Mouse (Mus musculus) heart, embryonic 12.5 days (tissue): Measurements from ENCODE around the gene Pum2. TPM values are rescaled to one million over a fixed set of nuclear protein-coding genes. Genes with fewer than 3 reads are reported as not detected.
"Not testable (repeated sequence)": the region's sequence is repeated elsewhere in the genome, so short reads cannot be mapped to it uniquely, and the experiment has no call there.

Experiments used
- ATAC-seq: fragments of 200-750 bp; cut with Nextera tagmentation; 2 replicates; pipeline ENCODE4 v1.8.0; 2017; ENCODE audit warnings: moderate TSS enrichment, moderate library complexity; ENCODE audit not compliant: insufficient number of reproducible peaks, low FRiP score
- H3K27ac ChIP-seq: fragments of 300-500 bp; sonication (generic); 2 replicates; pipeline ENCODE4 v1.5.1; 2016; ENCODE audit warnings: mild to moderate bottlenecking, moderate library complexity; ENCODE audit not compliant: poor library complexity, severe bottlenecking
- H3K27me3 ChIP-seq: fragments of 300-500 bp; sonication (generic); replicated peaks from 2 replicates; pipeline ENCODE4 v1.6.1; 2016; ENCODE audit warnings: mild to moderate bottlenecking, moderate library complexity
- H3K36me3 ChIP-seq: fragments of 300-500 bp; sonication (generic); 2 replicates; pipeline ENCODE4 v1.6.1; 2016; ENCODE audit warnings: mild to moderate bottlenecking, moderate library complexity
- H3K4me1 ChIP-seq: fragments of 300-500 bp; sonication (generic); replicated peaks from 2 replicates; pipeline ENCODE4 v1.6.1; 2016; ENCODE audit warnings: mild to moderate bottlenecking
- H3K4me2 ChIP-seq: fragments of 300-500 bp; sonication (generic); 2 replicates; pipeline ENCODE4 v1.6.1; 2016; ENCODE audit warnings: mild to moderate bottlenecking, moderate library complexity
- H3K4me3 ChIP-seq: fragments of 300-500 bp; sonication (generic); 2 replicates; pipeline ENCODE4 v1.5.1; 2016; ENCODE audit warnings: mild to moderate bottlenecking
- H3K9ac ChIP-seq: fragments of 300-500 bp; sonication (generic); 2 replicates; pipeline ENCODE4 v1.6.1; 2016; ENCODE audit warnings: mild to moderate bottlenecking, moderate library complexity
- H3K9me3 ChIP-seq: fragments of 300-500 bp; sonication (generic); replicated peaks from 2 replicates; pipeline ENCODE4 v1.6.1; 2016; ENCODE audit warnings: mild to moderate bottlenecking, moderate library complexity
- WGBS: fragments of 180-500 bp; shearing (Covaris S2); methylation state at CpG from one replicate; pipeline ENCODE4 v1.1.7; 2016; 5-methylcytosine and 5-hydroxymethylcytosine counted together
- polyA plus RNA-seq: library from polyadenylated mRNA; unstranded; fragments of >200 nt; fragmentation: Nextera tagmentation; extraction: Ambion mirVana; gene quantifications from 2 replicates; pipeline ENCODE4 v1.2.1, GENCODE M21; 2016

Pum2 gene
- 35.8 and 37.3 TPM in 2 replicates for polyA plus RNA-seq

DNA sequence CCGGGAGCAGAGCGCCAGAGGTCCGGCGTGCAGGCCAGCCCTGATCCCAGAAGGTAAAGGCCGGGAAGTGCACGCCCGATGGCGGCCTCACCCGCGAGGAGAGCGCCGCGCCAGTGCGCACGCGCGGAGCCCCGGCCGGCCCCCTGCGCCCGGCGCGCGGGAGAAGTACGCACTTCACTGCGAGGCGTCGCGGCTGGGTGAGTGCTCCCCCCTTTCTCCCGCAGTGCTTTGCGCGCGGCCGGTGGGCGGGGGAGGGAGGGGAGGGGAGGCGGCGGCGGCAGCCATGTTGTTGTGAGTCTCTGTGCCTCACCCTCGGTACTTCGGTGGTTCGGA is at the start of gene Pum2:
Pum2 (plus strand) TSS at position 161 of the 333 bp plus-strand sequence.
- Histone ChIP-seq H3K4me1 (peaks cover 28% of the 10 kb centered on the region), H3K27ac (peak within 1 kb of the TSS; percentile 98), H3K9ac (peak within 1 kb of the TSS; percentile 99), H3K27me3 (no peaks in the 10 kb centered on the region), H3K4me3 (peak within 1 kb of the TSS; percentile 95), H3K4me2 (peak within 1 kb of the TSS; percentile 81), H3K9me3 (0 out of 2 replicates have a peak, but pooled peaks cover 3% of the 10 kb centered on the region), H3K36me3 (no peaks in the 10 kb centered on the region)
- peak; percentile 97 for ATAC-seq
- WGBS: 0% methylated on average over 27 of the region's 41 CpGs

DNA sequence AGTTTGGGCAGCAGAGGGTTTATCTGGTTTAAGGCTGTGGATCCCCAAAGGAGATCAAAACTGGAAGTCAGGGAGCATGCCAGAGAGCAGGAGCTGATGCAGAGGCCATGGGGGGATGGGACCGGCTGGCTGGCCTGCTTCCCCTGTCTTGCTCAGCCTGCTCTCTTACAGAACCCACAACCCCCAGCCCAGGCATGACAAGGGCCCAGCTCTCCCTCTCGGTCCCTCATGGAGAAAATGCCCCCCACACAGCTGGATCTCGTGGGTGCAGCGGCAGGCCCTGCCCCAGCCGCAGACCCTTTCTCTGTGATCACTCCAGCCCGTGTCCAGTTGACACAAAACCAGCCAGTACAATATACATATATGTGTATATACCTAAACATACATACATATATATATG is 44.4 kb upstream of the Pum2 start:
- no peak for ATAC-seq
- 94% methylated on average over 6 of the region's 6 CpGs for WGBS
- no peaks in the 10 kb centered on the region for H3K9me3 ChIP-seq
- H3K27ac ChIP-seq: no peak overlapping the region
- no peak overlapping the region for H3K4me2 ChIP-seq
- H3K27me3 ChIP-seq: no peaks in the 10 kb centered on the region
- H3K4me3 ChIP-seq: no peak overlapping the region
- H3K9ac ChIP-seq: no peak overlapping the region
- H3K36me3 ChIP-seq: no peaks in the 10 kb centered on the region
- H3K4me1 ChIP-seq: no peaks in the 10 kb centered on the region

DNA sequence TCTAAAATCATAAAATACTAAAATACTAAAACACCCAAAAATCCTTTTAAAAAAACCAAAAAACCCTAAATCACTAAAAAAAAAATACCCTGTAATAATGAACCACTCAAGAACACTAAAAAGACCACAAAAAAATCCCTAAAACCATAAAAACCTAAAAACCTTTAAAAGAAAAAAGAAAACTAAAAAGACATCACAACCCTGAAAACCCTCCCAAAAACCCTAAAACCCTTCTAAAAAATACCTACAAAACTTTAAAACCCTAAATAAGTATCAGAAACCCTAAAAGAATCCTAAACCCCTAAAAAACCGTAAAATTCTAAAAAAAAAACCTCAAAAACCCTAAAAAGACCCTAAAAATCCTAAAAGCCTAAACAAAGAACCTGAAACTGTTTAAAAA is 42.2 kb upstream of the Pum2 start:
- no peak overlapping the region for H3K4me2 ChIP-seq
- no peak for ATAC-seq
- no peaks in the 10 kb centered on the region for H3K9me3 ChIP-seq
- H3K4me3 ChIP-seq: no peak overlapping the region
- H3K36me3 ChIP-seq: no peaks in the 10 kb centered on the region
- H3K4me1 ChIP-seq: no peaks in the 10 kb centered on the region
- WGBS: 86% methylated on average over 1 of the region's 1 CpGs
- H3K9ac ChIP-seq: no peak overlapping the region
- no peak overlapping the region for H3K27ac ChIP-seq
- no peaks in the 10 kb centered on the region for H3K27me3 ChIP-seq

DNA sequence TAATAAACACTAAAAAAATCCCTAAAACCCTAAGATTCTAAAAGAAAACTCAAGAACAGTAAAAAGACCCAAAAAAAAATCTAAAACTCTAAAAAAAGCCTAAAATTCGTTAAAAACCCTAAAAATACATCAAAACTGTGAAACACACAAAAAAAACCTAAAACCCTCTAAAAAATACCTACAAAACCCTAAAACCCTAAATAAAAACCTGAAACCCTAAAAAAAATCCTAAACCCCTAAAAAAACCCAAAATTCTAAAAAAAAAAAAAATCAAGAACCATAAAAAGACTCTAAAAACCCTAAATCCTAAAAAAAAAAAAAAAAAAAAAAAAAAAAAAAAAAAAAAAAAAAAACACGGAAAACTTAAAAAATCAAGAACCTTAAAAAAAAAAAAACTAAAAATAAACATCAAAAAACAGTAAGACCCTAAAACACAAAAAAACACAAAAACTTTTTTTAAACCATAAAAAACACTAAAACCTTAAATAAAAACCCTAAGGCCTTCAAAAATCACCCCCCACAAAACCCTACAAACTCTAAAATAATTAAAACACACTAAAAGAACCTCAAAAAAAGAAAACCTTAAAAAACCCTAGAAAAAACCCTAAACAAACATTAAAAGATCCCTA is 41.1 kb upstream of the Pum2 start:
- H3K27ac ChIP-seq: no peak overlapping the region
- no peaks in the 10 kb centered on the region for H3K36me3 ChIP-seq
- no peak overlapping the region for H3K4me3 ChIP-seq
- H3K4me1 ChIP-seq: no peaks in the 10 kb centered on the region
- no peaks in the 10 kb centered on the region for H3K9me3 ChIP-seq
- 81% methylated on average over 2 of the region's 2 CpGs for WGBS
- no peak for ATAC-seq
- H3K27me3 ChIP-seq: no peaks in the 10 kb centered on the region
- H3K9ac ChIP-seq: no peak overlapping the region
- H3K4me2 ChIP-seq: no peak overlapping the region

DNA sequence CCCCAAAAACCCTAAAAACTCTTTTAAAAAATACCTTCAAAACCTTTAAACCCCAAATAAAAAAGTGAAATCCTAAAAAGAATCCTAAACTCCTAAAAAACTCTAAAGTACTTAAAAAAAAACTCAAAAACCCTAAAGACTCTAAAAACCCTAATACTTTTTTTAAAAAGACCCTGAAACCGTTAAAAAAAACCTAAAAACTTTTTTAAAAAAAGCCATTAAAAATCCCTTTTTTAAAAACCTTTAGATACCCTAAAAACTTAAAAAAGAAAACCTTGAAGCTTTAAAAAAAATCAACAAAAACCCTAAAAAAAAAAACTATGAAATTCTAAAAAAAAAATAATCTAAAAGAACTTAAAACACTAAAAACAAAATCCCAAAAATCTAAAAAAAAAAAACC is 39.6 kb upstream of the Pum2 start:
- WGBS: 95% methylated on average over 1 of the region's 1 CpGs
- ATAC-seq: no peak

DNA sequence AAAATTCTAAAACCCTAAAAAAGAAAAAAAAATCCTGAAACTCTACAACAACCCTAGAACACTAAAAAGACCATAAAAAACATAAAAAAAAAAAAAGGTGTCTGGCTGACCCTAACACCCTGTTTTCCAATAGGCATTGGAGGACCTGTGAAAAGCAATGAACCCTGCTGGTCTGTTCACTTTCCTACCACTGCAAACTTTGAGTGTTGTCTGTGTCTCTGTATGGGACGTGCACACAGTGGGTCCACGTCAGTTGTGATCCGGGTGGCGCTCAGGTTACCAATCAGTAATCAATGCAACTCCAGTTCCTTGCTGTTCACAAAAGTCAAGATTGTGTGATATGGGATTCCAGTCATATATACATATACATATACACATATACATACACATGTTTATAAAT is 38.4 kb upstream of the Pum2 start:
- peaks cover 5% of the 10 kb centered on the region; the same call in 1 of the 2 replicates for H3K4me1 ChIP-seq
- no peaks in the 10 kb centered on the region for H3K36me3 ChIP-seq
- ATAC-seq: no peak
- H3K4me2 ChIP-seq: no peak overlapping the region
- no peak overlapping the region for H3K4me3 ChIP-seq
- no peaks in the 10 kb centered on the region for H3K27me3 ChIP-seq
- WGBS: 96% methylated on average over 4 of the region's 4 CpGs
- H3K9me3 ChIP-seq: no peaks in the 10 kb centered on the region
- no peak overlapping the region for H3K27ac ChIP-seq
- H3K9ac ChIP-seq: no peak overlapping the region

More for the DNA sequence above, 39.6 kb upstream of the Pum2 start:
- Histone ChIP-seq H3K4me1 (no peaks in the 10 kb centered on the region), H3K9me3 (no peaks in the 10 kb centered on the region), H3K27me3 (no peaks in the 10 kb centered on the region), H3K36me3 (no peaks in the 10 kb centered on the region), H3K4me3 (no peak overlapping the region), H3K9ac (no peak overlapping the region), H3K27ac (no peak overlapping the region), H3K4me2 (no peak overlapping the region)

DNA sequence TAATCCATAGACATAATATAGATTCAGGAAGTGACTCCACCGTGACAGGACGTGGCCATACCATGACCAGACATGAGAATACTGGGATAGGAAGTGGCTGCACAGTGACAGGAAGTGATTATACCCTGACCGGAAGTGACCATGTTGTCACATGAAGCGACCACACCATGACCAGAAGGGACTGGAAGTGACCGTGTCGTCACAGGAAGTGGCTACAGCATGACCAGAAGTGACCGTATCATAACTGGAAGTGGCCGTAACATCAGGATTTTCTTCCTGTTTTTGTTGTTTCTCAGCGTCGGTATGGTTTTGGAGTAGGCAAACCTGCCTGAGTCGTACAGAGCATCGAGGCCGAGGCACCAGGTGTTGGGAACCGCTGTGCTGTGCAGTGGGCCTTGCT is 37.0 kb upstream of the Pum2 start:
- Histone ChIP-seq H3K9ac (no peak overlapping the region), H3K4me1 (peaks cover 5% of the 10 kb centered on the region; the same call in 1 of the 2 replicates), H3K36me3 (no peaks in the 10 kb centered on the region), H3K4me3 (no peak overlapping the region), H3K27me3 (no peaks in the 10 kb centered on the region), H3K4me2 (no peak overlapping the region), H3K9me3 (no peaks in the 10 kb centered on the region), H3K27ac (no peak overlapping the region)
- ATAC-seq: no peak
- WGBS: 87% methylated on average over 14 of the region's 14 CpGs

DNA sequence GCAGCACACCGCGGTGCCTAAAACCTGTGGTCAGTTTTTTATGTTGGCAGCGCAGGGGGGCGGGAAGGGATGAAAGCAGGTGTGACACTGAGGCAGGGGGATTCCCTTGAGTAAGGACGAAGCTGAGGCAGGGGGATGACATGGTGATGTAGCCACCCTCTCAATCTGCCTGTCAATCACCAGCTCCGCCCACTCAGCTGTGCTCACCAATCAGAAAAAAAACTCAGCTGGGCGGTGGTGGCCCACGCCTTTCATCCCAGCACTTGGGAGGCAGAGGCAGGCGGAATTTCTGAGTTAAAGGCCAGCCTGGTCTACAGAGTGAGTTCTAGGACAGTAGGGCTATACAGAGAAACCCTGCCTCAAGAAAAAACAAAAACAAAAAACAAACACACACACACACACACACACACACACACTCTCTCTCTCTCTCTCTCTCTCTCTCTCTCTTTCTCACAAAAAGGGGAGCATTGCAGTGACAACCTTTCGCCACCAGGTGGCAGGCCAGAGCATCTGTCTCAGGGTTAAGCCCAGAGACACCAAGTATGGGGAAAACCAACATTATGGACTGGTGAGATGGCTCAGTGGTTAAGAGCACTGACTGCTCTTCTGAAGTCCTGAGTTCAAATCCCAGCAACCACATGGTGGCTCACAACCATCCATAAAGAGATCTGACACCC is 35.4 kb upstream of the Pum2 start:
- not testable (repeated sequence) for H3K4me3 ChIP-seq, H3K36me3 ChIP-seq, H3K4me2 ChIP-seq, H3K9ac ChIP-seq, H3K9me3 ChIP-seq, H3K27ac ChIP-seq, H3K4me1 ChIP-seq, ATAC-seq, H3K27me3 ChIP-seq
- 67% methylated on average over 10 of the region's 10 CpGs for WGBS

DNA sequence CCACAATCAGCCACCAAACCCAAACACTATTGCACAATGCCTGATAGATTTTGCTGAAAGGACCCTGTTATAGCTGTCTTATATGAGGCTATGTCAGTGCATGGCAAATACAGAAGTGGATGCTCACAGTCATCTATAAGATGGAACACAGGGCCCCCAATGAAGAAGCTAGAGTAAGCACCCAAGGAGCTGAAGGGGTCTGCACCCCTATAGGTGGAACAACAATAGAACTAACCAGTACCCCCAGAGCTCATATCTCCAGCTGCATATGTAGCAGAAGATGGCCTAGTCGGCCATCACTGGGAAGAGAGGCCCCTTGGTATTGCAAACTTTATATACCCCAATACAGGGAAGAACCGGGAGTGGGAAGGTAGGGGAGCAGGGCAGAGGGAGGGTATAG is 33.7 kb upstream of the Pum2 start:
- not testable (repeated sequence) for H3K9me3 ChIP-seq, H3K4me1 ChIP-seq, H3K27me3 ChIP-seq, H3K36me3 ChIP-seq, H3K27ac ChIP-seq, ATAC-seq
- peak overlapping the region; percentile 66 for H3K9ac ChIP-seq
- peak overlapping the region; percentile 90 for H3K4me3 ChIP-seq
- 7% methylated on average over 2 of the region's 2 CpGs for WGBS
- peak overlapping the region; percentile 81 for H3K4me2 ChIP-seq

DNA sequence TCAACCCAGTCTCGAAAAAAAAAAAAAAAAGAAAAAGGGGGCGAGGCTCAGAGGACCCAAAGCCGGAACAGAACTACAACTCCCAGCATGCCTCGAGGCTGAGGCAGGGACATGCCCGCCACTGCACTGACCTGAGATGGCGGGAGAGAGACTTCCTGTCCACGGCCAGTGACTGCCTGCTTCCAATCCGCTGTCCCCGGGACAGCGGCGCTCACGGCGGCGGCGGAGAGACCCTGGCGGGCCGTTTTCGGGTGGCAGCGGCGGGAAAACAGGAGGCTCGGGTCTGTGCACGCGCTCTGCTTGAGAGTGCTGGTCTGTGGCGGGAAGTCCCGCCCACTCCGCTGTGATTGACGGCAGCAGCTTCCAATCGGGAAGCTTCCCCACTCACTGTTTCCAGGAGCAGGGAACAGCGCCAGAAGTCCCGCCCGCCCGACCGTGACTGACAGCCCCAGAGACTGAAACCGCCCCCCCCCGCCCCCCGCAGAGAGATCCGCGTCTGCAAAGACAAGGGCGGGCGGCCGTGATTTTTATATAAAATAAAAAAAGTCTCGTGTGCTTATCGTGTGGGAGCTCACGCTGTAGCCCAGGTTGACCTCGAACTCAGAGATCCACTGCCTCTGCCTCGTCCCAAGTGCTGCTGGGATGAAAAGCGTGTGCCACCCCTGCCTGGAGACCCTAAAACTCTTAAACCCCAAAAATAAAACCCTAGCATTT is 33.1 kb upstream of the Pum2 start:
- H3K4me1 ChIP-seq: peaks cover 5% of the 10 kb centered on the region; the same call in 1 of the 2 replicates
- ATAC-seq: peak; percentile 98
- no peaks in the 10 kb centered on the region for H3K9me3 ChIP-seq
- peak overlapping the region; percentile 87 for H3K9ac ChIP-seq
- peak overlapping the region; percentile 93 for H3K27ac ChIP-seq
- H3K27me3 ChIP-seq: no peaks in the 10 kb centered on the region
- H3K4me3 ChIP-seq: peak overlapping the region; percentile 90
- H3K36me3 ChIP-seq: no peaks in the 10 kb centered on the region
- WGBS: under 1% methylated on average over 46 of the region's 47 CpGs
- H3K4me2 ChIP-seq: peak overlapping the region; percentile 80

DNA sequence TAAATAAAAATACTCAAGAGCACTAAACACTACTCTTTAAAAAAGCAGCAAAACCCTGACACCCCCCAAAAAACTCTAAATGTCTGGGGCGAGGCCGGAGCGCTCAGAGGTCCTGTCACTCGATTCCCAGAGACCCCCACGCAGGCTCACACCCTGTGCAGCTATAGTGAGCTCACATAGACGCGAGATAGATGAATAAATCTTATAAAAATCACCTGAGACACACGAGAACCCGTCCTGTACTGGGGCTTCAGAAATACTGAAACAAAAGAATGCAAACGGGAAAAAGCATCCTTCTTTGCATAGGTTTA is 32.6 kb upstream of the Pum2 start:
- Histone ChIP-seq H3K4me1 (peaks cover 5% of the 10 kb centered on the region; the same call in 1 of the 2 replicates), H3K9ac (peak overlapping the region; percentile 87), H3K36me3 (no peaks in the 10 kb centered on the region), H3K27ac (no peak overlapping the region), H3K4me2 (peak overlapping the region; percentile 80), H3K27me3 (no peaks in the 10 kb centered on the region), H3K4me3 (peak overlapping the region; percentile 90), H3K9me3 (no peaks in the 10 kb centered on the region)
- ATAC-seq: no peak
- 5% methylated on average over 10 of the region's 10 CpGs for WGBS
